Mouse (Mus musculus): ENCODE results near the gene Ascc1. TPM values are rescaled to one million over a fixed set of nuclear protein-coding genes. Genes with fewer than 3 reads are reported as not detected.

Ascc1 gene
- polyA plus RNA-seq, 1 experiment from 2014 or later = 14.7 TPM

DNA sequence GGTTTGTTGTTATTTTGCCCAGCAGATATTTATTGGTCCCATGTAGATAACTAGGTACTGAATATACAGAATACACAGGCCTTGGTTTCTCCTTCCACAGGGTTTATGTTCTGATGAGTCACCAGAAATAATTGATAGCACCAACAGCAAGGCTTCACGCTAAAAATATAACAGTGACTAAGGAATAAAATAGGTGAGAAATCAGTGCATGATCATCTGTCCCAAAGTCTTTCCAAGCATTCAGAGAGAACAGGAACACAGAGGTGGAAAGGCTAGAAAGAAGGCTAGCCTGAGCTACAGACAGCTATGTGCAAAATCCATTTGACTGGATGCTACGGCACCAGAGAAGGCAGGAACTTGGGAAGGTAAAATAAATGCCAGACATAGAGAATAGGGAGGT, 93.0 kb downstream of the Ascc1 start:
- Histone ChIP-seq H3K9ac (replicated peaks) (no peak overlapping the region), H3K9me3 (ENCODE audit: low read length) (no peaks in the 10 kb centered on the region), H3K27me3 (ENCODE audit: insufficient read depth, low read length) (no peaks in the 10 kb centered on the region), H3K4me1 (ENCODE audit: insufficient read depth) (0 out of 2 replicates have a peak, but pooled peaks cover 3% of the 10 kb centered on the region), H3K4me3 (ENCODE audit: low read depth, low read length) (no peak overlapping the region), H3K27ac (ENCODE audit: low read depth) (no peak overlapping the region), H3K36me3 (replicated peaks; ENCODE audit: insufficient read depth, low read length) (0 out of 2 replicates have a peak, but pooled peaks cover 5% of the 10 kb centered on the region), H3K4me2 (ENCODE audit: low read depth, low read length) (no peak overlapping the region)
- DNase-seq (no peak), ATAC-seq (no peak)
- WGBS (ENCODE audit: insufficient replicate concordance) = 85% methylated on average over 2 of the region's 2 CpGs
- no peak for TF ChIP-seq CTCF (IDR thresholded peaks at IDR 0.05; ENCODE audit: low read depth)
- TF ChIP-seq EP300 (IDR thresholded peaks at IDR 0.05; ENCODE audit: low read depth) = no peak

DNA sequence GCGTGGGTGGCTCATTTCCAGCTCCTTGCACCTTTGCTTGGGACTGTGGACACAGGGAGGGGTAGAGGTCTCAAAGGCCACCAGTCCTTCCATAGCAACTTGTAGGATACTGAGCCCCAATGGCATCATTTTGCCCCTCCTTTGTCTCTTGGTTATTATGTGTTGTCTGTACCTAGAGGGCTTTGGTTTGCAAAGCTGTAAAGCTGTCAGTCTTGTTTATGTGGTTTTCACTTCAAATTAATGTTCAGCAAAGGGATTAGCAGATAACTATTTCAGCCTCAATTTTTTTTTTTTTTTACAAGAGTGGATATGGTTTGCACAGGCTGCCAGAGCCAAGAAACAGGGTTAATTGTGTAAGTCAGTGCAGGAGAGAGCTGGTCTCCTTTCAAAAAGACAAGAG, 93.7 kb downstream of the Ascc1 start:
- DNase-seq = no peak
- 0 out of 2 replicates have a peak, but pooled peaks cover 5% of the 10 kb centered on the region for H3K36me3 ChIP-seq (replicated peaks; ENCODE audit: insufficient read depth, low read length)
- 58% methylated on average over 1 of the region's 1 CpGs for WGBS (ENCODE audit: insufficient replicate concordance)
- no peak overlapping the region for H3K9ac ChIP-seq (replicated peaks)
- H3K4me2 ChIP-seq (ENCODE audit: low read depth, low read length) = no peak overlapping the region
- 0 out of 2 replicates have a peak, but pooled peaks cover 3% of the 10 kb centered on the region for H3K4me1 ChIP-seq (ENCODE audit: insufficient read depth)
- no peaks in the 10 kb centered on the region for H3K9me3 ChIP-seq (ENCODE audit: low read length)
- H3K27ac ChIP-seq (ENCODE audit: low read depth) = no peak overlapping the region
- no peak for TF ChIP-seq EP300 (IDR thresholded peaks at IDR 0.05; ENCODE audit: low read depth)
- TF ChIP-seq CTCF (IDR thresholded peaks at IDR 0.05; ENCODE audit: low read depth) = no peak
- no peak overlapping the region for H3K4me3 ChIP-seq (ENCODE audit: low read depth, low read length)
- ATAC-seq = no peak
- H3K27me3 ChIP-seq (ENCODE audit: insufficient read depth, low read length) = no peaks in the 10 kb centered on the region

DNA sequence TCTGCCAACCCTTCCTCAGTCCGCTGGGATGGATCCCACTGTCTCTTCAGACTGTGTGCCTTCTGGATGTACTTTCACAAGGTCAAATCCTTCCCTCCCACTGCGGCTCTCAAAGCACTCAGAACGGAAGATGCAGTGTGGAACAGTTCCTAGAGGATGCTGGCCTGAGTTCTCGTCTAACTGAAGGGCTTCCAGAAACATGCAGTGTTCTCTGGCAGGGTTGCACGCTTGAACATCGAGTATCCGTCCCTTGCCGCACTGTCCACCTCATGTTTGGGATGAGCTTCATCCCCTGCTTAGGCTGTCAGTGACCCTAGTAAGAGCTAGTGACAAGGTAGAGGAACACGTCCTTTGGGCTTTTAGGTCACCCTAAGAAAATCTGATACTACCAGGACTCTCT, 94.5 kb downstream of the Ascc1 start:
- Histone ChIP-seq H3K9me3 (ENCODE audit: low read length) (no peaks in the 10 kb centered on the region), H3K4me1 (ENCODE audit: insufficient read depth) (0 out of 2 replicates have a peak, but pooled peaks cover 3% of the 10 kb centered on the region), H3K27ac (ENCODE audit: low read depth) (no peak overlapping the region), H3K36me3 (replicated peaks; ENCODE audit: insufficient read depth, low read length) (0 out of 2 replicates have a peak, but pooled peaks cover 5% of the 10 kb centered on the region), H3K4me2 (ENCODE audit: low read depth, low read length) (no peak overlapping the region), H3K4me3 (ENCODE audit: low read depth, low read length) (no peak overlapping the region), H3K9ac (replicated peaks) (no peak overlapping the region), H3K27me3 (ENCODE audit: insufficient read depth, low read length) (no peaks in the 10 kb centered on the region)
- 89% methylated on average over 9 of the region's 9 CpGs for WGBS (ENCODE audit: insufficient replicate concordance)
- ATAC-seq (no peak), DNase-seq (no peak)
- TF ChIP-seq EP300 (IDR thresholded peaks at IDR 0.05; ENCODE audit: low read depth) (no peak), CTCF (IDR thresholded peaks at IDR 0.05; ENCODE audit: low read depth) (no peak)

DNA sequence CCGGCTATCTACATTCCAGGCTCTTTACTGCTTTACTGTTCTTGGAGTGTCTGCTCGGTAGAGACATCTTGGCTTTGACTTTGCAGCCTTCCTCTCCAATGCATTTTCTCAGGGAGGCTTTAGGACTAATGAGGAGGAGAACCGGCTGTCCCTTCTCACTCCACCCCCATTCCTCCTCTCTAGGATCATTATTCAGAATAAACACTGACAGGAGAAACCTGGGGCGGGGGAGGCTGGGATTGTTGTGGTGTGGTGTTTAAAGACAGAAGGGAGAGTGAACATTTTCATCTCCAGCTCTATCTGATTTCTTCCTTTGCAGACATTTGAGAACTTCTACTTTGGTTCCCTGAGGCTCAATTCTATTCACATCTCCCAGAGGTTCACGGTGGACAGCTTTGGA, 95.2 kb downstream of the Ascc1 start:
- Histone ChIP-seq H3K27ac (ENCODE audit: low read depth) (no peak overlapping the region), H3K36me3 (replicated peaks; ENCODE audit: insufficient read depth, low read length) (0 out of 2 replicates have a peak, but pooled peaks cover 5% of the 10 kb centered on the region), H3K9me3 (ENCODE audit: low read length) (no peaks in the 10 kb centered on the region), H3K27me3 (ENCODE audit: insufficient read depth, low read length) (no peaks in the 10 kb centered on the region), H3K4me3 (ENCODE audit: low read depth, low read length) (no peak overlapping the region), H3K9ac (replicated peaks) (no peak overlapping the region), H3K4me1 (ENCODE audit: insufficient read depth) (0 out of 2 replicates have a peak, but pooled peaks cover 3% of the 10 kb centered on the region), H3K4me2 (ENCODE audit: low read depth, low read length) (no peak overlapping the region)
- no peak for DNase-seq
- no peak for TF ChIP-seq CTCF (IDR thresholded peaks at IDR 0.05; ENCODE audit: low read depth)
- TF ChIP-seq EP300 (IDR thresholded peaks at IDR 0.05; ENCODE audit: low read depth) = no peak
- no peak for ATAC-seq
- 85% methylated on average over 5 of the region's 5 CpGs for WGBS (ENCODE audit: insufficient replicate concordance)

DNA sequence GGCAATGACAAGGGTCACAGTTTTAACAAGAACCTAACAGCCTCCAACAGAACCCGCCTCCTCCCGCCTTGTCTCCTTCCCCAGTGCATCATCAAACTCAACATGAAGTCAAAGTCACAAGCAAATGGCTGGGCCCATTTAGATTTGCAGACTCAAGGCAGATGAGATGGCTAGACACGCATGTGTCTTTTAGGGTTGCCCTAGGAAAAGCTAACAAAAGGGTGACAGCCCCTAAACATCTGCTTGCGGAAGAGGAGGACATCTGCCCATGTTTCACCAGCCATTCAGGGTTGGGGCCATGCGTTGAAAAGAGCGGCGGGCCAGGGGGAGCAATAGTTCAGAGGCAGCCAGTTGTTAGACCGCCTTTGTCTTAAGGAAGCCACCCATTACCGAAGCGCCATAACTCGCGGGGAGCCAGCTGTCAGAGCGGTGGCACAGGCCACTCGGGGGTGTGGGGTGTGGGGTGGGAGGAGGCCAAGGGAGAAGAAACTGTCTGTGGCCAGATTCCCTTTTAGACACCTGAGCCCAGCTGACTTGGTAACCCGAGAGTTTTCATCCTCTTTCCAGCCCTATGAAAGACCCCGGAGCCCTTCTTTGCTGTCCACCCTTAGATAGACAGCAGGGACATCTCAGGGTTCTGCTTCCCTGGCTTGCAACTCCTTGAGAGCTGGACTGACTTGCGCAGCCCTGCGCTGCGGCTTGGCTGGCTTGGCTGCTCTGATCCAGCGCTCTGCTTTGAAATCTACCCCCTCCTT, 103.0 kb downstream of the Ascc1 start:
- Histone ChIP-seq H3K36me3 (replicated peaks; ENCODE audit: insufficient read depth, low read length) (no peaks in the 10 kb centered on the region), H3K9ac (replicated peaks) (no peak overlapping the region), H3K4me3 (ENCODE audit: low read depth, low read length) (no peak overlapping the region), H3K4me1 (ENCODE audit: insufficient read depth) (peaks cover 12% of the 10 kb centered on the region; the same call in 1 of the 2 replicates), H3K27me3 (ENCODE audit: insufficient read depth, low read length) (peaks cover 46% of the 10 kb centered on the region), H3K4me2 (ENCODE audit: low read depth, low read length) (no peak overlapping the region), H3K9me3 (ENCODE audit: low read length) (no peaks in the 10 kb centered on the region), H3K27ac (ENCODE audit: low read depth) (no peak overlapping the region)
- ATAC-seq = no peak
- TF ChIP-seq CTCF (IDR thresholded peaks at IDR 0.05; ENCODE audit: low read depth) (no peak), EP300 (IDR thresholded peaks at IDR 0.05; ENCODE audit: low read depth) (no peak)
- WGBS (ENCODE audit: insufficient replicate concordance) = 31% methylated on average over 20 of the region's 20 CpGs
- DNase-seq = no peak

DNA sequence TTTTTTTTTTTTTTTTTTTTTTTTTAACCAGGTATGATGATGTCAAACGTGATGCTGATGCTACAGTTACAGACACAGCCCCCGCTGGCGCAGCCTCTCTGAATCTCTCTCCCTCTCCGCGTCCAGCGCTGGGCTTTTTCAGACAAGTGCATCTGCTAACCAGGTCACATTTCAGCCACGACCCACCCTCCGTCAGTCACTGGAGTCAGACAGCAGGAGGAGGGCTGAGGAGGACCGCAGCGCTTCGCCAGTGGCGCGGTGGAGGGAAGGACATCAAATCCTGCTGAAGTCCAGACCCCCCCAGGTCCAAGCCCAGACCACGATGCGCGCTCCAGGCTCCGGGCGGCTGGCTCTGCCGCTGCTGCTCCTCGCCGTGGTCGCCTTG, 103.5 kb downstream of the Ascc1 start, which contains the start of gene Spock2:
TSS of gene Spock2 (plus strand) at position 74 of the 385 bp plus-strand sequence.
- no peak for DNase-seq
- WGBS (ENCODE audit: insufficient replicate concordance) = 6% methylated on average over 22 of the region's 22 CpGs
- H3K9me3 ChIP-seq (ENCODE audit: low read length) = no peaks in the 10 kb centered on the region
- H3K4me2 ChIP-seq (ENCODE audit: low read depth, low read length) = peak within 1 kb of the TSS; percentile 77
- H3K36me3 ChIP-seq (replicated peaks; ENCODE audit: insufficient read depth, low read length) = no peaks in the 10 kb centered on the region
- TF ChIP-seq CTCF (IDR thresholded peaks at IDR 0.05; ENCODE audit: low read depth) (no peak), EP300 (IDR thresholded peaks at IDR 0.05; ENCODE audit: low read depth) (no peak)
- H3K4me1 ChIP-seq (ENCODE audit: insufficient read depth) = peaks cover 12% of the 10 kb centered on the region; the same call in 1 of the 2 replicates
- H3K9ac ChIP-seq (replicated peaks) = peak within 1 kb of the TSS; percentile 41; the same call in 1 of the 2 replicates
- peaks cover 49% of the 10 kb centered on the region for H3K27me3 ChIP-seq (ENCODE audit: insufficient read depth, low read length)
- peak within 1 kb of the TSS; percentile 46 for H3K4me3 ChIP-seq (ENCODE audit: low read depth, low read length)
- H3K27ac ChIP-seq (ENCODE audit: low read depth) = no peak within 1 kb of the TSS
- no peak for ATAC-seq

Measured in liver, postnatal 0 days (tissue).